Mouse (Mus musculus): ENCODE measurements around the gene Sdk1. TPM values are rescaled to one million over a fixed set of nuclear protein-coding genes. Genes with fewer than 3 reads are reported as not detected.

Sdk1 gene
- total RNA-seq, 2 experiments from 2014 or later: not detected

DNA sequence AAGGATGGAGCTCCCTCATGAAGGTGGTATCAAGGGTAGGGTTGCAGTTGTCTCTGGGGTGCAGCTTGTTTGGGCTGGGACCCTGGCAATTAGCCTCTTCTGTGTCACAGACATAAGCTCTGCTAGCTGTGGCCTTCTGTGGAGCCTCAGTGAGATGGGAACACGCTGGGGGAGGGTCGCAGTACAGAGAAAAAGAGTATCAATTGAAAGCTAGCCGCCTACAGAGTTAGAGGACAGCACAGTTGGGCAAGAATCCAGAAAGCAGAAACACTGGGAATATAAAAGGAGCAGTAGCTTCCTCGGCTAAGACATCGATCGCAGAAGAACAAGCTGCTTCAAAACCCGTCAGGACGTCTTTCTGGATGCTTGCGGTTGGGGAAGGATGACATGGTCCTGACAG, 795.2 kb downstream of the Sdk1 start:
- no peak for ATAC-seq (replicated peaks; ENCODE audit: low FRiP score, low TSS enrichment, poor library complexity, severe bottlenecking)

DNA sequence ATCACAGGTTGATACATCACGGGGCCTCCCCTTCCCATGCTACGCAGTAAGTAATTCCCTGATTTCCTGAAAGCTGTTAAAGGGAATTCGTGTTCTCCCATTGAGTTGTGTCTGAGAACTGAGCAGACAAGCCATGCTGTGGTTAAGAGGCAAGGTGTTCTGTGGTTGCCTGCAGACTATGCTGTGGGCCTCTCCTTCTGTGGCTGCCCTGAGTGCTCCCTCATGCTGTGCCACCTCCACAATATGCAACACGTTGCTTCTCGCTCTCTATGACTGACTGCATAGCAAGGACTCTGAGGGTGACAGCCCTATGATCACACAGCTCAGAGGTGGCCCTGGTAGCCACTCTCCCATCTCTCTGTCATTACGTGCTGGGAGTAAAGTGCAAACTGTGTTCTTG, 797.9 kb downstream of the Sdk1 start:
- ATAC-seq (replicated peaks; ENCODE audit: low FRiP score, low TSS enrichment, poor library complexity, severe bottlenecking): no peak

DNA sequence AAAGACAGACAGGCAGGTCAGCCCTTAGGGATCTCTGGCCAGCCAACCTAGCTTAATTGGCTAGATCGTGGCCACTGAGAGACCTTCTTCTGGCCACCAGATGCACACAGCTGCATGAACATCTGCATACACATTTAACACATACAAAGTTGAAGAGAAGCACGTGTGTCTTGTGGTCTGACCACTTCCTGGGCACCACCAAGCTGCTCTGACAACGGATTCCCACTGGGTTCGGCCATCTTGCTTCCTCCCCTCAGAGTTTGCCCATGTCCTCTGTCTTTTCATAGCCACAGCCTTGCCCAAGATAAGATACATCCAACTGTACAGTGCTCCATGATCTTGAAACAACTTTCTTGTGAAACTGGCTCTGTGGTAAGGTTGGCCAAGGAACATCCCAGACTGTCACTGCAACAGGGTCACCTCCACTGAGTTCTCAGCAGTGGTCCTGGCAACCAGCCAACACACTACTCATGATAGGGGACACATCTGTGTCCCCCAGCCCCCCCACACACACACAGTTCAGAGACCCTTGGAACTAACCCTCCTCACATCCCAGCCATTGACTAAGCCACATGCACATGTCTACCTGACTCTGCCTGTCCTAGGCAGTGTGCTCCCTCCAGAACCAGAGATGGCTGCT, 798.7 kb downstream of the Sdk1 start:
- ATAC-seq (replicated peaks; ENCODE audit: low FRiP score, low TSS enrichment, poor library complexity, severe bottlenecking): no peak

DNA sequence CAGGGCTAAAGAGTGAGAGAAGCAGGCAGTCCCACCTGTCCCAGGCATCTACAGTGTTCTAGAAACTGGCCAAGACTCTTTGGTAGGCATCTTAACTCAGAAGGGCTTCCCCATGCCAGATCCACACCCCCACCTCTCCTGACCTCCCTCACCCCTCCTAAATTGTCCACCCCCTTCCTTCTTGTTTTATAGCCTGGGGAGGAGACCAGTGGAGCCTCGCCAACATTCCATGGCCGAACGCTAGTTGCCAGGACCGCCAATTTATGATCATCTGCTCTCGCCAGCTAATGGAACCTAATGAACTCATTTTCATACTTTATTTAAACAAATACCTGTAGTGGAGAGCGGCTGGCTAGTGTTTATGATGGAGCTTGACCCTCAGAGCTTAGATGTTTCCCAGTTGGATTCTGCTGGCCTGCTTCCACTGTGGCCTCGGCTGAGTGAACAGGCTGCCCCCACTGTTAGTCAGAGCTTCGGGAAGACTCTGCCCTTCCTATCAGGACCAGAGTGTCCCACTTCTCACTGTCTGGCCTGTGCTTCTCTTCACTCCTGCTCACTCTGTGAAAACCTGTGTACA, 800.0 kb downstream of the Sdk1 start:
- ATAC-seq (replicated peaks; ENCODE audit: low FRiP score, low TSS enrichment, poor library complexity, severe bottlenecking): no peak

DNA sequence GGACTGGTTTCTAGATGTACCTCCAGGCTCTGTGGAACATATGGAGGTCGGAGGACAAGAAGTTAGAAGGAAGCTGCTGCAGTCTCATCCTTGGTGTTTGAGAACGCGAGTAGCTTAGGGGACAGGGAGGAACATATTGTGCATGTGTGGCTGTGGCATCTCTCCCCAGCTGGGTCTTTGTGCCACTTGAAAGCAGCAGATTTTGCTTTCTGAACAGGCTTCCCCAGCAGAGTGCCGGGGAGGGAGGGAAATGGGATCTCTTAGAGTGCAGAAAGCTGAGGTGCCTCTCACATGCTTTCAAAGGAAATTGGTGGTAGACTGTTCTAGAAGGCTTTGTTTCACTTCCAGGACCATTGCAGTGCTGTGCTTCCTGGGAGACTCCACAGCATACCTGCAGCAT, 820.5 kb downstream of the Sdk1 start:
- ATAC-seq (replicated peaks; ENCODE audit: low FRiP score, low TSS enrichment, poor library complexity, severe bottlenecking): no peak

DNA sequence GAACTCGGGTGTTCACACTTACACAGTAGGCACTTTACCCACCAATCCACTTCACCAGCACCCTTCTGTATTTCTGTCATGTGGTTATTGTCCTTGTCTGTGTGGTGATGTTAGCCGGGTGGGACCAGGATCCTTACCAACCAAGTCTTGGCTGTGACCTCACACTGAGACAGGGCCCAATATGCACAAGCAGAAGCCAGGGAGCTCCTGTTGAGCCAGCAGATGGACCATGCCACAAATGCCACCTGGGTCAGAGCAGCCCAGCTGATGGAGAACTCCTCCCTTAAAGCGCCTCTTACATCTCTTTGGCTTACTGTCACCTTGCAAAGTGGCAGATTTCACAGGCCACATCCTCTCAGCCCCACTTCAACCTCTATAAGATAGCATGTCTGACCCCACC, 830.0 kb downstream of the Sdk1 start:
- no peak for ATAC-seq (replicated peaks; ENCODE audit: low FRiP score, low TSS enrichment, poor library complexity, severe bottlenecking)

DNA sequence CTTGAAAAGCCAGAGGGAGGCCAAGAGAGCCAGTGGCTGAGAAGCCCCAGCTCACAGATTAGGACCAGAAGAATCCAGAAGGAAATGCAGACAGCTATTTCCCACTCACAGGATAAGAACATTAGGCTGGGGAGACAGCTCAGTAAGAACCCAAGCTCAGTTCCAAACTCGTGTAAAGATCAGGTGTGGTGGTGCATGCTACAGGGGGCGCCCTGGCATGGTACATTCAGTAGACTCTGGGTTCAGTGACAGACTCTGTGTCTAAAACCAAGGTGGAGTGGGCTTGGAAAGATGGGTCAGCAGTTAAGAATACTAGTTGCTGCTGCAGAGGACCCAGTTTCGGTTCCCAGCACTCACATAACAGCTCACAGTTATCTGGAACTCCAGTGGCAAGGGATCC, 832.6 kb downstream of the Sdk1 start:
- no peak for ATAC-seq (replicated peaks; ENCODE audit: low FRiP score, low TSS enrichment, poor library complexity, severe bottlenecking)

DNA sequence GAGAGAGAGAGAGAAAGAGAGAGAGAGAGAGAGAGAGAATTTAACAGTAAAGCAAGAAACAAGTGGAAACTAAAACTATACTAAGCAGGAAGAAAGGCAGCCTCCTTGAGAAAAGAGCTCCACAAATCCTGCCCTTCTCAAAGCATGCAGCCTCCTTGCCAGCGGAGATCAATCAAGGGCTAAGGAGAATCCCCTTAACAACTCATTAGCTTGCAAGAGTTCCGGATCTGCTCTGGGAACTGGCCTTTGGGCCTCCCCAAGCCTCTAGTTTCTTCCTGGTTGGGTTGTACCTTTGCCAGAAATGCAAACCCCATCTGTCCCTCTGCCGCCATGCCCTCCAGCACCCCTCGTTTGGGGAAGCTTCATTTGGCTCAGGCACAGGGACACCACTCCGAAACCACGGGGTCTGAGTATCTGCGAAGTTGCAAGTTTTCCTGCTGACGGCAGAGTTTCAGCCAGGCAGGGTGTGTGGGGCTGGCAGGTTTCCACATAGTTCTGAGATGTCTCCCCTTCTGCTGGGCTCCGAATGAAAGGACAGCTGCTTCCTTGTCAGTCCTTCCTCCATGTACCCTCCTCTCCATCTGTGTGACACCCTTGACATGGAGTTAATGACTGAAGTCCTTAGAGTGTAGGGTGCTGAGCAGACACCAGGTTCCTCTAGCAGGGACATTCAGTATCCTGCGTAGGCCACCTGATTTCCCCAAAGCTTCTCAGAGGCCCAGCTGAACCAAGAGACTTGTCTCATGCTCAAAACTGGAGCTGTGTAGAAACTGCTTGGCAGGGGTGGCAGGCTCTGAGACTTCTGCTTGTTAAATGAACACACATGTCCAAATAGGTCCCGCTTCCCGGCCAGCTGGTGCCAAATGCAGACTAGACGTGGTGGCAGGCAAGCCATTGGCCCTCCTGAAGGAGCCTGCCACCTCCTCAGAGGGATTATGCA, 833.5 kb downstream of the Sdk1 start:
- no peak for ATAC-seq (replicated peaks; ENCODE audit: low FRiP score, low TSS enrichment, poor library complexity, severe bottlenecking)

DNA sequence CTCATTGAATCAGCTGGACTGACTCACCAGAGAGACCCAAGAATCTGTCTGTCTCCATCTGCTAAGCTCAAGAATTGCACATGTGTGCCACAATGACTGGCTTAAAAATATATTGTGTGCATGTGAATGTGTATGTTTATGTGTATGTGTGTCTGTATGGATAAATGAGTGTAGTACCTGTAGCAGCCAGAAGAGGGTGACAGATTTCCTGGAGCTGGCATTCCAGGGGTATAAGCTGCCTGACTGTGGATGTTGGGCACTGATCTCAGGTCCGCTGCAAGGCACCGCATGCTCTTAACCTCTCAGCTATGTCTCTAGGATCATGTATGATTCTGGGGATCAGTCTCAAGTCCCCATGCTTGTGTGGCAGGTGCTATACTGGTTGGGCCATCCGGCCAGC, 839.4 kb downstream of the Sdk1 start:
- ATAC-seq (replicated peaks; ENCODE audit: low FRiP score, low TSS enrichment, poor library complexity, severe bottlenecking): no peak

DNA sequence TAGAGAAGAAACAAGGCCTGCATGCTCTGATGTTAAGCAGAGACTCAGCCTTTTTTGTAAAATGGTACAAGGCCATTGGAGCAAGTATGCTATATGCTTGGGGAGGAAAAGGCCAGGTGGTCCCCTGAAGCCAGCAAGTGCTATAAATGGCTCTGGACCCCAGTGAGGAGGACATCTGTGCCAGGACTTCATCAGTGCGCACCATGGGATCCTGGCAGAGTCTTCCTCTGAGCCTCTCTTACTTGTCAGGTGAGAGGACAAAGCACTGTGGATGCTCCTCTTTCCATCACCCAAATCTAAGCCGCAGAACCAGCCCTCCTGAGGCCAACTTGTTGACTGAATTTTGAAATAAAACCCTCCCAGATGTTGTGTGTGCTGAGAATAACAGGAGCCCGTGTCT, 839.8 kb downstream of the Sdk1 start:
- ATAC-seq (replicated peaks; ENCODE audit: low FRiP score, low TSS enrichment, poor library complexity, severe bottlenecking): no peak

DNA sequence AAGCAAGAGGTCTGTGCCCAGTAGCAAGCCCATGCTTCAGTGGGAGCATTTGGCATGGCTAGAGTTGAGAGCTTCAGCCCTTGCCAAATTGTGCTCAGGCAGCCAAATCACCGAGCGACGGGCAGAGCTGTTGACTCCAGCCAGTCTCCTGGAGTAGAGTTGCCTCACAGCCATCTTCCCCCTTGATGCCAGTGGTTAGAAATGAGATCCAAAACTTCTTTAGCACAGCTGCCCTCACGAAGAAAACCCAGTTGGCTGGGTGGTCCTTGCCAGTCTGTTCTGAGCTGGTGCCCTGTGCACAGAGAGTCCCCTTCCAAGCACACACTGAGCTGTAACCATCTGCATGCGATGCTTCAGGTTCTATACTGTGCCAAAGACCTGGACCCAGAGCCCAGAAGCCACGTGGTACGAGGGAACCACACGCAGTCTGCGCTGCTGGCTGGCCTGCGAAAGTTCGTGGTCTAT, 855.1 kb downstream of the Sdk1 start:
- ATAC-seq (replicated peaks; ENCODE audit: low FRiP score, low TSS enrichment, poor library complexity, severe bottlenecking): no peak

DNA sequence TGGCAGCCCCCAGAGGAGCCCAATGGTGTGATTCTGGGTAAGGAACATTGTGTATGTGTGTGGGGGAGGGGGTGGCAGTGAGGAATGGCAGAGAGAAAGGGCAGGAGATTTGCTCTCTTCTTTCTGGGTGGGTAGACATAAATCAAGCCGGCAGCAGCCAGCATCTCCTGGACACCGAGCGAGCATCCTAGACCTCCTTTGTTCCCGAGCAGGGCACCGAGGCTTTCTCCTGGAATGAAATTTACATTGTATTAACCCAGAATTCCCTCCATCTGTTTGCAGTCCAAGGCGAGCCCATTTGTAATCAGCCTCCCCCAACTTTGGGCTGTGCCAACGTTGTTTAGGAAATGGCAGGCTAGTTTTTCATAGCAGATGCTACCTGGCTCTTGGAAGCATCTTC, 858.9 kb downstream of the Sdk1 start:
- no peak for ATAC-seq (replicated peaks; ENCODE audit: low FRiP score, low TSS enrichment, poor library complexity, severe bottlenecking)

DNA sequence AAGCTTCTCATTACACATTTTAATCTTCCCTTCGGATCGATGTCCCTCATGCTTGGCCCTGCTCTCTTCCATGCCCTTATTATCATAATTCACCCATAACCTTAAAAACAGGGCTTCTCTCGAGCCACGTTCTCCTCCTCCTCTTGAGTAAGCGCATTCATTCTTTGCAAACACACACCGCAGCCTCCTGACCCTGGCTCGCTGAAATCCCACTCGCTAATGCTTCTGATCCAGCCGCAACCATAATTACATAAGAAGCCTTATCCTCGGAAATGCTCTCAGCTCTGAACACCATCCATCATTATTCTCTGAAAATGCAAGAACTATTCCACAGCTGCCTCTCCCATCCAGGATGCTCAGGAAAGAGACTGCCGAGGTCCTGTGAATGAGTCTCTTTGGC, 866.1 kb downstream of the Sdk1 start:
- ATAC-seq (replicated peaks; ENCODE audit: low FRiP score, low TSS enrichment, poor library complexity, severe bottlenecking): no peak

DNA sequence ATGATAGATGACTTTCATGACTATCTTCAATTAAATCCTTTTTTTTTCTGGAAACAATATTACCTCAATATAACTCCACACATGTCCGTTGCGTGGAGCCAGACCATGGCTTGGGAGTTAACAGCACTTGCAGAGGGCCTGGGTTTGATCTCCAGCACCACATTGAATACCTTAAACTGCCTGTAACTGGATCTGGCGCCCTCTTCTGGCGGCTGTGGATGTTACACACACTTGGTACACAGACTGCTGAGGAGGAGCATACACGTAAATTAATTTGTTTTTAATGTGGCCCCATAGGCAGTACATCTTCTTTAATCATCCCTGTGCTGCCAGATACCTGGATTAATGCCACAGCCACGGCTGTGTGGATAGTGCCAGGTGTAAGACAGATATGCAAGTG, 870.7 kb downstream of the Sdk1 start:
- ATAC-seq (replicated peaks; ENCODE audit: low FRiP score, low TSS enrichment, poor library complexity, severe bottlenecking): no peak

DNA sequence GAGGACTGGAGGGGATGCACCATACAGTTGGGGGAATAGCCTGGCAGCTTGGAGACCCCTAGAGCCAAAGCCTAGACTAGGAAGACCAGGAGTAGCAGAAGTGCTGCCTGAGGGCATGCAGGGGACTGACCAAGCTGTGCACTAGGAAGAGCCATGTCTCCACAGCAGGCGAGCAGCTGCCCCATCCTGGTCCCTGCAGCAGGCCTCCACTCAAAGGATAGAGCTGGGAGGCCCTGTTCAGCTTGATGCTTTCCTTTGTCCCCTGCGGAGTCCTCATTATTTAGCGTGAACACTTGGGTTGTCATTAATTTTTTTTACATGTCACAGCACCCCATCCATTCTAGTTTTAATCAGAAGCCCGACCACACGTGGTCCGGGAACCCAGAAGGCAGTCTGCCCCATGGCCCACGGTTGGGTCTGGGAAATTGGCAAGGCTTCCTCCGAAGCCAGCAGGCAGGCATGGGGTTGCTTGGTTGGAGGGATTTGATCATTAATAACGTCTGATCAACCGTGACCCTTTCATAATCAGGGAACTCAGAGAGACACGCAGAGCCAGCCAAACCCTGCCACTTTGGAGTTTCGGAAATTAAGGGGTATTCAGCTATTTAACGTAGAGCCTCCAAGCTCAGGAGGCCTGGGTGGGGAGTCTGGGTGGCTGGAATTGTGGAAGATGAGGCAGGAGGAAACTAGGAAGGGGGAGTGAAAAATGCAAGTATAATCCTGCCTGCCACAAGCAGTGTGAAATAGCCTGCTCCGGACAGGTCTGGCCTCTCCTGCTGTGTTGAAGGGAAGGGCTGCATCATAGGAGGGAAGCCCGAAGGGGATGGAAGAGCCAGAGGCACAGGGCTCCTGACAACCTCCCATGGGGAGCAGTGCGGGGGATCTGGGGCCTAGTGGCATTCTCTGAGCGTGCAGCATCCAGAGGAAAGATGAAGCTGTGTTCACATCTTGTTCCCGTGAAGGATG, 872.2 kb downstream of the Sdk1 start:
- no peak for ATAC-seq (replicated peaks; ENCODE audit: low FRiP score, low TSS enrichment, poor library complexity, severe bottlenecking)

DNA sequence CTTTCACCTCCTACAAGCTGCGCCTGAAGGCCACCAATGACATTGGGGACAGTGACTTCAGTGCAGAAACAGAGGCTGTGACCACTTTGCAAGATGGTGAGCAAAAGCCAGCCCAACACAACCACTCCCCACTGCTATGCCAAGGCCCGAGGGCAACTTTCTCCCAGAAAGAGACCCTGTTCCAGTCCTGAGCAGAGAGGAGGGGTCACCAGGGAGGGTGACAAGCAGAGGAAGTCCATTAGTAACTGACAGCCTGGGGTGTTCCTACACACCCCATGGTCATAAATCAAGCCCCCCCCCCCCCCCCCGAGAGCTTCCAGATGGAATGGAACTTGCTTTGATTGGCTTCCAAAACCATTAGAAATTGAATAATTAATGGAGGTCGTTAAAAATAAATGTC, 886.5 kb downstream of the Sdk1 start:
- no peak for ATAC-seq (replicated peaks; ENCODE audit: low FRiP score, low TSS enrichment, poor library complexity, severe bottlenecking)

DNA sequence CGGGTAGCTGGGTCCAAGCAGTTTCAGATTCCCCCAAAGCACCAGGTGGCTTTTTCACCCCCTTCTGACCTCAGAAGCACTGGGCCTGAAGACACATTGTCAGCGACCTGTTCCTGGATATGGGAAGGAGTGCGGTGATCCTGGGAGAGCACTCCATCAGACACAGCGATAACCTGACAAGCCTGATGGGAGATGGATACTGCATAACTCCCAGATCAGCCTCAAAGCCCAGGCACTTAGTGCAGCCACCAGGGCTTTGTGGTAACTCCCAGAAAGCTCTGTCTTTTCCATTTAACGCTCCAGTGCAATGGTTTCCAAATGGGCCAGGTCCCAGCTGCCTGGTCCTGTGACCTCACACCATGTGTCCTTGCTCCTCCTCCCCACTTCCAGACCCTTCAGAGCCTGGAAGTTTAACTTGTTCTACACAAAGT, 886.9 kb downstream of the Sdk1 start:
- ATAC-seq (replicated peaks; ENCODE audit: low FRiP score, low TSS enrichment, poor library complexity, severe bottlenecking): no peak

DNA sequence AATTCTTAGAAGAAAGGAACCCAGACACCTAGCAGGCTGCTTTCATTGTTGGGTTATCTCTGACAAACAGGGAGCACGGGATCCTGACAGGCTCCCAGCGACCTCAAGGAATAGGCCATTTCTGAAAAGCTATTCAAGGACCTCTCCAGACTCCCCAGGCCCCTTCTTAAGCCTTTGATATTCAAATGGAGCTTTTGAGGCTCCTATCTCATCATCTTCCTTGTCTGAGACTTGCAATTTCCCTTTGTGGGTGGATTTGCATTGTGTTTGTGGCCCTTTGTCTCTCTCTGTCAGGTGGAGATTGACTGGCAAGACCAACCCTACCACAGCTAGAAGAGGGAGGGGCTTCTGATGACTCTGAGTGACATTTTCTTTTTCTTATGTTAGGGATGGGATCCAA, 888.7 kb downstream of the Sdk1 start:
- no peak for ATAC-seq (replicated peaks; ENCODE audit: low FRiP score, low TSS enrichment, poor library complexity, severe bottlenecking)

DNA sequence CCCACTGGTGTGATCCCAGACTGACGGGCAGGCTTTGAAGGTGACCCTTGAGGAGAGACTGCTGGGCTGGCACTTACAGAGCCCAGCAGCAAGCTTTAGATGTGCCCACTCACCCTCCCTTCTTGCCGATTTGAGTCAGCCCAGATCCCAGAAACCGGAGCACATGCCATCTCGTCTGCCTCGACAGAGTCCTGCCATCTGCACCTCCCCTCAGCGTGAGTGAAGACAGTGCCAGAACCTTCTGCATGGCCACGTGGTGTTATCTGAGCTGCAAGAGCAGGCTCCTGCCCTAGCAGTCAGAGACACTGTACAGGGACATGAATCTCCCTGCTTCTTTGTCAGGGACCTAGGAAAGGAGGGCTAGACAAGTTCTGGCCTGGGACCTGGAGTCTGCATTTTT, 898.7 kb downstream of the Sdk1 start:
- no peak for ATAC-seq (replicated peaks; ENCODE audit: low FRiP score, low TSS enrichment, poor library complexity, severe bottlenecking)

DNA sequence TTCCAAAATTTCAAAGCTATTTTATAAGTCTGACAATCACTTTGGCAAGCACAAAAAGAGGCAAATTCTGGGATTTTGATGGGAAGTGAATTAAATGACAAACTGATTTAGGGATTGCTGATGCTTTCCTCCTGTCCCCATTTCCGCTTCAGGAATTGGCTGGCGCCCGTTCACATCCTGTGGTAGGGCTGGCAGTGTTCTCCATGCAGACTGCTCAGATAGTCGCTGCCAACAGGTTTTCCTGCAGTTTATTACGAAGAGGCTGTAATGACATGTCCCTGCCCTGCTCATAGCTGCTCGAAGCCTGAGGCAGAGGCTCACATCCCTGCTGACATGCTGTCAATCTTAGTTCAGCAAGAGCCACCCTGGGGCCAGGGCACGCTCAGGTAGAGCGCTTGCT, 908.3 kb downstream of the Sdk1 start:
- ATAC-seq (replicated peaks; ENCODE audit: low FRiP score, low TSS enrichment, poor library complexity, severe bottlenecking): no peak
